Mouse (Mus musculus): Measurements from ENCODE around the gene Padi6.

Padi6 gene

GRCm38 (mm10) chr4:140708297-140708927, 34.0 kb downstream of the Padi6 start:
- no peak for DNase-seq (ENCODE audit: inconsistent ontology term)

- DNase-seq (ENCODE audit: inconsistent ontology term), result no peak
These were observed 34.8 kb downstream of the Padi6 start for GRCm38 (mm10) chr4:140707615-140708014.

GRCm38 (mm10) chr4:140704166-140704565, 38.3 kb downstream of the Padi6 start:
- no peak for DNase-seq (ENCODE audit: inconsistent ontology term)

GRCm38 (mm10) chr4:140703636-140704035, 38.8 kb downstream of the Padi6 start:
- no peak for DNase-seq (ENCODE audit: inconsistent ontology term)

GRCm38 (mm10) chr4:140702611-140703327, 39.7 kb downstream of the Padi6 start:
- peak; percentile 88 for DNase-seq (ENCODE audit: inconsistent ontology term)

GRCm38 (mm10) chr4:140701716-140702561, 40.5 kb downstream of the Padi6 start:
- DNase-seq (ENCODE audit: inconsistent ontology term), result peak; percentile 51

- DNase-seq (ENCODE audit: inconsistent ontology term), result peak; percentile 91
These were observed 41.3 kb downstream of the Padi6 start for GRCm38 (mm10) chr4:140701049-140701715.

- DNase-seq (ENCODE audit: inconsistent ontology term), result no peak
These were observed 42.0 kb downstream of the Padi6 start, which contains the start of gene Rcc2 for GRCm38 (mm10) chr4:140700269-140701018. Rcc2 (plus strand) TSS chr4:140700541.

GRCm38 (mm10) chr4:140699441-140700127, 42.9 kb downstream of the Padi6 start:
- peak; percentile 68 for DNase-seq (ENCODE audit: inconsistent ontology term)

GRCm38 (mm10) chr4:140695675-140696585, 46.5 kb downstream of the Padi6 start:
- DNase-seq (ENCODE audit: inconsistent ontology term), result no peak

- no peak for DNase-seq (ENCODE audit: inconsistent ontology term)
These were observed 47.3 kb downstream of the Padi6 start for GRCm38 (mm10) chr4:140695146-140695545.

- no peak for DNase-seq (ENCODE audit: inconsistent ontology term)
These were observed 47.8 kb downstream of the Padi6 start for GRCm38 (mm10) chr4:140694551-140695060.

GRCm38 (mm10) chr4:140693513-140693912, 48.9 kb downstream of the Padi6 start:
- DNase-seq (ENCODE audit: inconsistent ontology term), result no peak

GRCm38 (mm10) chr4:140691481-140691880, 51.0 kb downstream of the Padi6 start:
- no peak for DNase-seq (ENCODE audit: inconsistent ontology term)

- no peak for DNase-seq (ENCODE audit: inconsistent ontology term)
These were observed 52.4 kb downstream of the Padi6 start for GRCm38 (mm10) chr4:140689873-140690655.

- no peak for DNase-seq (ENCODE audit: inconsistent ontology term)
These were observed 53.5 kb downstream of the Padi6 start for GRCm38 (mm10) chr4:140688826-140689425.

GRCm38 (mm10) chr4:140688044-140688825, 54.2 kb downstream of the Padi6 start:
- DNase-seq (ENCODE audit: inconsistent ontology term), result no peak
